ENCODE assay signal across 16 mouse cellular contexts in genomic region chr4:28659478-28659877, GRCm38 (mm10).
"Had no signal": no experiment of that assay in that cellular context is flagged by ENCODE, and none has a peak within 500 bp of the region (broad histone marks: within the 10 kb centered on the region; RNA-seq: fewer than 3 reads in every experiment).

No protein-coding gene starts in this region.

- H3K27ac ChIP-seq: intestine, embryonic 15.5 days; layer of hippocampus, adult 2 months; limb, embryonic 12.5 days; limb, embryonic 15.5 days; liver, embryonic 14.5 days; macrophage had no signal

- H3K36me3 ChIP-seq: intestine, embryonic 15.5 days; limb, embryonic 12.5 days; limb, embryonic 15.5 days had no signal

- ATAC-seq: intestine, embryonic 15.5 days; liver, postnatal 0 days; lung, postnatal 0 days had no signal

- H3K27me3 ChIP-seq: intestine, embryonic 15.5 days; limb, embryonic 12.5 days; limb, embryonic 15.5 days had no signal

- DNase-seq: kidney, adult 11 months; kidney, adult 8-10 months; kidney, postnatal 25 days; layer of hippocampus, adult 9-11 months; liver, postnatal 0 days; lung, embryonic 14.5 days; thymus, adult 18-20 months; thymus, postnatal 36 days had no signal

- H3K4me3 ChIP-seq: intestine, embryonic 15.5 days; layer of hippocampus, adult 2 months; limb, embryonic 12.5 days; limb, embryonic 15.5 days had no signal

- H3K4me1 ChIP-seq: intestine, embryonic 15.5 days; limb, embryonic 12.5 days; limb, embryonic 15.5 days had no signal

- H3K4me2 ChIP-seq: intestine, embryonic 15.5 days; limb, embryonic 12.5 days; limb, embryonic 15.5 days; liver, embryonic 11.5 days; lung, embryonic 14.5 days had no signal

- H3K9me3 ChIP-seq: intestine, embryonic 15.5 days; limb, embryonic 12.5 days; limb, embryonic 15.5 days had no signal

- H3K9ac ChIP-seq: intestine, embryonic 15.5 days; limb, embryonic 12.5 days; limb, embryonic 15.5 days; liver, embryonic 14.5 days; liver, postnatal 0 days; lung, embryonic 14.5 days had no signal
